Mouse (Mus musculus) spleen, adult 2 months (tissue): ENCODE data around the gene Cyp2w1.

Experiments used
- CTCF ChIP-seq: fragments of 200-500 bp; IDR thresholded peaks from 2 replicates; pipeline ENCODE4 v1.5.1; 2011; ENCODE audit warnings: mild to moderate bottlenecking, inconsistent platforms; ENCODE audit not compliant: insufficient read depth, insufficient read length, insufficient replicate concordance; ENCODE audit errors: extremely low read depth
- POLR2A ChIP-seq: fragments of 200-500 bp; IDR thresholded peaks from 2 replicates; pipeline ENCODE4 v1.6.1; 2011; ENCODE audit warnings: low read depth, low read length, inconsistent platforms

- TF ChIP-seq CTCF (no peak), POLR2A (no peak)
Measured at GRCm38 (mm10) chr5:139391309-139391990, 39.0 kb downstream of the Cyp2w1 start.
